Mouse (Mus musculus): Measurements from ENCODE around the gene Hspa12b.
A peak's percentile ranks its signal among the peaks of the same experiment; 100 is the strongest.

Hspa12b gene

DNA sequence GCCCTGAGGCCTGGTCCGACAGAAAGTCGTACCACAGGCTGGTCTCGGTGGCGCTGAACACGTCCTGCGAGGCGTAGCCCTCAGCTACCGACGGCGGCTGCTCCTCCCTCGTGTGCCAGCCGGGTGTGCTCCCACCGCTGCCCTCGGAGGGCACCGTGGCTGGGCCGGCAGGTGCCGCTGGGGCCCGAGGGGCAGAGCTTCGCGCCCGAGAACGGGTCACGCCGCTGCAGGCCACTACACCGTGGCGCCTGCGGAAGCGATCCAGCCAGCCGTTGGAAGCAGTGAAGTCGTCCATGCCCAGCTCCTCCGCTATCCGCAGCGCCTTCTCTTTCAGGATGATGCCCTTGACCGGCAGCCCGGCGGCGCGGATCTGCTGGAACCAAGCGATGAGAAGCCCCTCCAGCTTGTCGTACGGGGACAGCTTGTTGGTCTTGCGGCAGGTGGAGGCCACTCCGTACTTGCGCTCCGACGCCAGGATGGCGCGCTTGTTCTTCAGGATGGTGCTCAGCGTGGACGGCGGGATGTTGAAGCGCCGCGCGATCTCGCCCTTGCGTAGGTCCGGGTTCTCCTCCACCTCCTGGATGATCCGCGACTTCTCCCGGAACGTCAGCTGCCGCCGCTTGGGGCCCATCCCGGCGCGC lies 52.3 kb downstream of the Hspa12b start:
- peak; percentile 69 for DNase-seq (ENCODE audit: low read depth, low spot score)

GRCm38 (mm10) chr2:131179990-131180587 lies 53.0 kb downstream of the Hspa12b start, which contains the start of gene Cenpb:
TSS of gene Cenpb (minus strand) at chr2:131180067.
- peak; percentile 91 for DNase-seq (ENCODE audit: low read depth, low spot score)

DNA sequence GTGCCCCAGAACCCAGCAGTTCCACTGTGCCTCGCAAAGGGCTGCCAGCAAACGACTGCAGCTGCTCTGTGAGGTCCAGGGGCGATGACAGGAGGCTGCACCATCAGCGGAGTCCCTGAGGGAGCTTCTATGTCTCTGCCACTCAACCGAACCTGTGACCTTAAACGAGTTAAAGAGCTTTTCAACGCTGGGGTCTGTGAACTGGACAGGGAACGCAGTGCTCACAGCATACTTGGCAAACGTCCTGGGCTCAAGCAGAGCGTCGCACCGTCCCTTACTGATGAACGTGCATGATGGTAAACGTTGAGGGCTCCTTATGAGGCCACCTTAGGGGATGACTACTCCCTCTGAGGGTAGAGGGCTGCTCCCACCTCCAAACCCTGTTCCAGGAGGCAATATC lies 59.3 kb downstream of the Hspa12b start:
- no peak for DNase-seq (ENCODE audit: low read depth, low spot score)

DNA sequence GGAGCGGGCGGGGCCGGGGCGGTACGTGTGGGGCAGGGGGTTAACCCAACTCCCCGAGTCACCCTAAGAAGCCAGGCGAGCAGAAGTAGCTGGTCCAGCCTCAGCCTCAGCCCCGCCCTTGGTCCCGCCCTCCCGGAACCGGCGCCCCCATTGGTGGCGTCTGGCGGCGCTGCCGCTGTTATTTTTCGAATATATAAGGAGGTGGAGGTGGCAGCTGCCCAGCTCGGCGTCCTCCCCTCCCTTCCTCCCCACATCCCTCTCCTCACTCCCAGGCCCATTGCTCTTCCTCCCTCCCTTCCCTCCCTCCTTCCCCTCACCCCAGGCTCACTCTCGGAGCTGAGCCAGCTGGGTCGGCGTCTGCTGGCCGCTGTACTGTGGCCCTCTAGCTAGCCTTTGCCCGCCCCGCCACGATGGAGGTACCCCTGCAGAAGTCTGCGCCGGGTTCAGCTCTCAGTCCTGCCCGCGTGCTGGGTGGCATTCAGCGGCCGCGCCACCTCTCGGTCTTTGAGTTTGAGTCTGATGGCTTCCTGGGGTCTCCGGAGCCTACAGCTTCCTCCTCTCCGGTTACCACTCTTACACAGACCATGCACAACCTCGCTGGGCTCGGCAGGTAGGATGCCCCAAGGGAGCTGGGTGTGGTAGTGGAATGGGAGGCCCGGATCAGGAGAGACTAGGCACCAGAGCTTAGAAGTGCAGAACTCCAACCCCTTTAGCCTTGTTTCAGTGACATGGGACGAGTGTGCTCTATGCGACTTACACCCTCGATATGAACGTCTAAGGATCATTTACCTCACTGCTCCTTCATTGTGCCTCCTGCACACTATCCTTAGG lies 59.9 kb downstream of the Hspa12b start, which contains the start of the genes Cdc25b and Spef1:
Gene Cdc25b, plus strand, starts transcription at position 179 of the 831 bp plus-strand sequence.
Gene Spef1, minus strand, starts transcription at position 512 of the 831 bp plus-strand sequence.
- peak; percentile 96 for DNase-seq (ENCODE audit: low read depth, low spot score)

DNA sequence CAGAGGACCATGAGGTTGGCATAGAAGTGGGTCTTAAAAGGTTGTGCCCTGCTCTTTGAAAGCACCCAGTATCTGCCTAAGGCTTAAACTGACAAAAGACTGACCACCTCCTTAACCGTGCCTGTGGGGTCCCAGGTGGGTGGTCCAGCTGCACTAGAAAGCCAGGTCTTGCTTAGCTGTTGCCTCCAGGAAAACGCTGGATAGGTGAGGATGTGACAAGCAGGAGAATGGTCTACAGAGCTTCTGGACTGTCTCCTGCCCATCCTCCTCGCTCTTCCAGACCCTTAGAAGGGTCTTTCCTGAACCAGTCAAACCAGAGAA lies 60.5 kb downstream of the Hspa12b start:
- no peak for DNase-seq (ENCODE audit: low read depth, low spot score)

GRCm38 (mm10) chr2:131188311-131188710 lies 61.2 kb downstream of the Hspa12b start:
- DNase-seq (ENCODE audit: low read depth, low spot score), result peak; percentile 70

- DNase-seq (ENCODE audit: low read depth, low spot score), result peak; percentile 90
Measured at GRCm38 (mm10) chr2:131189521-131190309, 62.6 kb downstream of the Hspa12b start.

DNA sequence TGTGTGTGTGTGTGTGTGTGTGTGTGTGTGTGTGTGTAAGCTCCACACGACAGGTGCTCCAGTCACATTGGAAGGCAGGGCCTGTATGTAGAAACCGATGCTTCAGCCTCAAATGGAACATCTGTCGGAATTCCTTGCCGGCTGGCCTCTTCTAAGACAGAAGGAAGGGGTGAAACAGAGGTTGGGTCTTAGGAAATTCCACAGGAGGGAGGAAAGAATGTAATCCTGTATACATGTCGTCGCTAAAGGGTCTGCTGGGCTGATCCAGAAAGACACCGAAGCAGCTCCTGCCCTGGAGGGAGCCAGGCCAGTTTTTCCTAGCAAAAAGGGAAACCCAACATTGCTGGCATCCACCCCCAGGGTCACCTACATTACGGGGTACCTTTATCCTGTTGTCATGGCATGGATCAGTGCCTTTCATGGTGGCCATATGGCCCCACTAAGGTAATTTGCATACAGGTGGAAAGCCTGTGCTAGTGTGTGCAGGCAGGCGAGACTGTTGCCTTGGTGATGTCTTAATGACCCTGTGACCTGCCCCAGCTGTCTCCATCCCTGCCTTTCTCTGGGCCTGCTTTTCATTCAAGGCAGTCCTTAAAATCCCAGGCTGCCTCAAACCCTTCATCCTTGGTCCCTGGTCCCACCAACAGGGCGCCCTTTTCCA lies 63.4 kb downstream of the Hspa12b start:
- DNase-seq (ENCODE audit: low read depth, low spot score), result peak; percentile 92

DNA sequence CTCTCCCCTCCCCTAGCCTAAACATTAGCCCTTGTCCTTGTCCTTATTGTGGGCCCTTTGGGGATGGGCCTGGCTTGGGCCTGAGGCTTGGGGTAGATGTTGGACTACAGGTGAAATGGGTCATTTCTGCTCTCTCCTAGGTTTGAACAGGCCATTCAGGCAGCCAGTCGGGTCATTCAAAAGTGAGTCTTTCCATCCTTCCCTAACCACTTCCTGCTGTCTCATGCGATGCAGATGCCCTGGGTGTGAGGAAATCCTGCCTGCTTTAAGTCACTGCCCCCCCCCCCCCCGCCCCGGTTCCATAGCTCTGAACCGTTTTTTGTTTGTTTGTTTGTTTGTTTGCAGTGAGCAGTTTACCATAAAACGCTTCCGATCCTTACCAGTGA lies 63.9 kb downstream of the Hspa12b start:
- no peak for DNase-seq (ENCODE audit: low read depth, low spot score)
